ENCODE assay signal across 24 mouse cellular contexts in genomic region chr5:36942446-36942845, GRCm38 (mm10). TPM values are rescaled to one million over a fixed set of nuclear protein-coding genes. Genes with fewer than 3 reads are reported as not detected.
A peak's percentile ranks its signal among the peaks of the same experiment; 100 is the strongest.
DNase-seq lines count a peak whose midpoint lies in the region; ATAC-seq and TF ChIP-seq lines count a peak whose summit lies in the region.
"Had no signal": no experiment of that assay in that cellular context is flagged by ENCODE, and none has a peak within 500 bp of the region (broad histone marks: within the 10 kb centered on the region; RNA-seq: fewer than 3 reads in every experiment).

No protein-coding gene starts in this region.

- no peaks in the 10 kb centered on the region for H3K9me3 ChIP-seq in intestine, postnatal 0 days (ENCODE audit: control insufficient read depth)
- no peaks in the 10 kb centered on the region for H3K9me3 ChIP-seq in intestine, embryonic 16.5 days (ENCODE audit: control insufficient read depth, low read length)
- H3K9me3 ChIP-seq in midbrain, postnatal 0 days (ENCODE audit: low read length): no peaks in the 10 kb centered on the region
- no peaks in the 10 kb centered on the region for H3K9me3 ChIP-seq in midbrain, embryonic 11.5 days (ENCODE audit: control insufficient read depth, low read length)
- no peaks in the 10 kb centered on the region; the same call in 1 of the 2 replicates for H3K9me3 ChIP-seq in MEL (replicated peaks; ENCODE audit: insufficient read depth, low read length)
- H3K9me3 ChIP-seq: embryonic facial prominence, embryonic 12.5 days; forebrain, embryonic 15.5 days; intestine, embryonic 15.5 days; kidney, embryonic 15.5 days; limb, embryonic 13.5 days; midbrain, embryonic 10.5 days; neural tube, embryonic 12.5 days had no signal

- no peak overlapping the region for H3K9ac ChIP-seq in intestine, postnatal 0 days (ENCODE audit: low read depth, low read length)
- H3K9ac ChIP-seq in intestine, embryonic 16.5 days (ENCODE audit: low read depth, low read length): no peak overlapping the region
- no peak overlapping the region for H3K9ac ChIP-seq in midbrain, postnatal 0 days (replicated peaks; ENCODE audit: low read length, poor library complexity, severe bottlenecking)
- H3K9ac ChIP-seq in midbrain, embryonic 11.5 days (ENCODE audit: low read length): no peak overlapping the region
- H3K9ac ChIP-seq in MEL (ENCODE audit: control insufficient read depth, low read depth, low read length, poor library complexity, severe bottlenecking): no peak overlapping the region
- H3K9ac ChIP-seq: embryonic facial prominence, embryonic 12.5 days; forebrain, embryonic 15.5 days; hindbrain, embryonic 14.5 days; intestine, embryonic 15.5 days; kidney, embryonic 15.5 days; limb, embryonic 13.5 days; neural tube, embryonic 12.5 days had no signal

- no peak overlapping the region for H3K27ac ChIP-seq in intestine, postnatal 0 days (ENCODE audit: low read depth, low read length)
- no peak overlapping the region for H3K27ac ChIP-seq in intestine, embryonic 16.5 days (ENCODE audit: low read length)
- H3K27ac ChIP-seq in midbrain, postnatal 0 days (ENCODE audit: low read depth, low read length): no peak overlapping the region
- H3K27ac ChIP-seq in midbrain, embryonic 11.5 days (ENCODE audit: low read depth, low read length): no peak overlapping the region
- no peak overlapping the region for H3K27ac ChIP-seq in MEL (ENCODE audit: control insufficient read depth, low read depth, low read length)
- no peak overlapping the region for H3K27ac ChIP-seq in small intestine, adult 2 months (ENCODE audit: insufficient read depth, low read depth, low read length)
- H3K27ac ChIP-seq: embryonic facial prominence, embryonic 12.5 days; forebrain, embryonic 15.5 days; hindbrain, embryonic 14.5 days; intestine, embryonic 15.5 days; kidney, embryonic 15.5 days; limb, embryonic 13.5 days; midbrain, embryonic 10.5 days; neural tube, embryonic 12.5 days had no signal

- peak; percentile 29; the same call in 1 of the 2 replicates for TF ChIP-seq CTCF in intestine, postnatal 0 days (IDR thresholded peaks at IDR 0.05; ENCODE audit: low read depth)
- peak; percentile 42 for TF ChIP-seq CTCF in midbrain, postnatal 0 days (IDR thresholded peaks at IDR 0.05)
- TF ChIP-seq CTCF in MEL (IDR thresholded peaks at IDR 0.05 in 2 of 3, conservative IDR thresholded peaks at IDR 0.05 in 1 of 3; ENCODE audit: control insufficient read depth in 1 of 3, insufficient read depth in 1 of 3, low read depth in 2 of 3, low read length in 3 of 3, poor library complexity in 1 of 3, severe bottlenecking in 1 of 3): peak in 2 of 3 experiments; percentile 21 to 31; a peak in 4 of 6 replicates
- peak; percentile 38; the same call in 1 of the 2 replicates for TF ChIP-seq CTCF in small intestine, adult 2 months (IDR thresholded peaks at IDR 0.05; ENCODE audit: extremely low read depth, insufficient read length, insufficient replicate concordance, low read depth, low read length)

- H3K4me1 ChIP-seq in intestine, postnatal 0 days (replicated peaks; ENCODE audit: control insufficient read depth, insufficient read depth, low read length): no peaks in the 10 kb centered on the region
- H3K4me1 ChIP-seq in intestine, embryonic 16.5 days (ENCODE audit: control insufficient read depth, insufficient read depth, low read length): no peaks in the 10 kb centered on the region
- peaks cover 5% of the 10 kb centered on the region; the same call in 1 of the 2 replicates for H3K4me1 ChIP-seq in midbrain, postnatal 0 days (ENCODE audit: insufficient read depth, low read length)
- H3K4me1 ChIP-seq in midbrain, embryonic 11.5 days (ENCODE audit: control insufficient read depth, insufficient read depth, low read length): peaks cover 5% of the 10 kb centered on the region
- H3K4me1 ChIP-seq in MEL (ENCODE audit: control insufficient read depth in 1 of 2, insufficient read depth in 2 of 2, low read length in 2 of 2): no peaks in the 10 kb centered on the region
- no peaks in the 10 kb centered on the region for H3K4me1 ChIP-seq in small intestine, adult 2 months (ENCODE audit: control insufficient read depth, insufficient read depth, insufficient read length, low read length)
- H3K4me1 ChIP-seq: embryonic facial prominence, embryonic 12.5 days; intestine, embryonic 15.5 days; limb, embryonic 13.5 days had no signal

- no peak overlapping the region for H3K4me2 ChIP-seq in intestine, postnatal 0 days (replicated peaks; ENCODE audit: low read depth)
- no peak overlapping the region for H3K4me2 ChIP-seq in intestine, embryonic 16.5 days (ENCODE audit: low read depth, low read length)
- H3K4me2 ChIP-seq in midbrain, postnatal 0 days (ENCODE audit: low read depth, low read length, poor library complexity, severe bottlenecking): no peak overlapping the region
- no peak overlapping the region for H3K4me2 ChIP-seq in midbrain, embryonic 11.5 days
- H3K4me2 ChIP-seq: embryonic facial prominence, embryonic 12.5 days; forebrain, embryonic 15.5 days; heart, embryonic 11.5 days; hindbrain, embryonic 14.5 days; intestine, embryonic 15.5 days; kidney, embryonic 15.5 days; limb, embryonic 13.5 days; neural tube, embryonic 12.5 days had no signal

- no peak for TF ChIP-seq EP300 in MEL (IDR thresholded peaks at IDR 0.05; ENCODE audit: low read depth in 1 of 2, low read length in 2 of 2)

- 85% methylated on average over 2 of the region's 2 CpGs for WGBS in intestine, postnatal 0 days
- 84% methylated on average over 2 of the region's 2 CpGs for WGBS in intestine, embryonic 16.5 days
- WGBS in midbrain, postnatal 0 days: 87% methylated on average over 2 of the region's 2 CpGs
- WGBS in midbrain, embryonic 11.5 days: 83% methylated on average over 2 of the region's 2 CpGs
- WGBS in small intestine, adult 2 months: 85% methylated on average over 2 of the region's 2 CpGs

- no peak overlapping the region for H3K4me3 ChIP-seq in intestine, postnatal 0 days (ENCODE audit: low read depth, low read length)
- no peak overlapping the region for H3K4me3 ChIP-seq in intestine, embryonic 16.5 days (ENCODE audit: low read length)
- H3K4me3 ChIP-seq in midbrain, postnatal 0 days (ENCODE audit: low read depth, low read length): no peak overlapping the region
- no peak overlapping the region for H3K4me3 ChIP-seq in midbrain, embryonic 11.5 days (ENCODE audit: low read depth, low read length)
- H3K4me3 ChIP-seq in MEL (ENCODE audit: control insufficient read depth in 1 of 2, insufficient read depth in 1 of 2, low read depth in 2 of 2, low read length in 2 of 2): no peak overlapping the region
- H3K4me3 ChIP-seq in small intestine, adult 2 months (ENCODE audit: low read depth, low read length): no peak overlapping the region
- H3K4me3 ChIP-seq: embryonic facial prominence, embryonic 12.5 days; forebrain, embryonic 15.5 days; intestine, embryonic 15.5 days; kidney, embryonic 15.5 days; limb, embryonic 13.5 days; midbrain, embryonic 10.5 days; neural tube, embryonic 12.5 days had no signal

- no peak for DNase-seq in midbrain, postnatal 0 days (ENCODE audit: low spot score)
- no peak for DNase-seq in midbrain, embryonic 11.5 days (ENCODE audit: low spot score, missing footprints)
- no peak for DNase-seq in MEL (ENCODE audit: low read depth, low spot score)
- DNase-seq in embryo, embryonic 10 days (ENCODE audit: low spot score): no peak
- DNase-seq: adrenal gland, postnatal 36 days; cerebellum, adult 9-10 months; heart, postnatal 14 days; kidney, postnatal 4 days; lung, adult 2 months; lung, postnatal 4 days; right cerebral cortex, adult 18-20 months; spleen, adult 18-20 months had no signal

- TF ChIP-seq RAD21 in MEL (IDR thresholded peaks at IDR 0.05; ENCODE audit: low read depth, low read length): no peak

- TF ChIP-seq POLR2A in MEL (IDR thresholded peaks at IDR 0.05; ENCODE audit: control insufficient read depth in 1 of 2, insufficient read depth in 1 of 2, low read depth in 1 of 2, low read length in 2 of 2, poor library complexity in 1 of 2): no peak
- no peak for TF ChIP-seq POLR2A in small intestine, adult 2 months (IDR thresholded peaks at IDR 0.05; ENCODE audit: low read depth, low read length)

- no peaks in the 10 kb centered on the region for H3K27me3 ChIP-seq in intestine, postnatal 0 days (replicated peaks; ENCODE audit: control insufficient read depth, insufficient read depth, low read length)
- H3K27me3 ChIP-seq in intestine, embryonic 16.5 days (replicated peaks; ENCODE audit: control insufficient read depth, insufficient read depth, low read length): no peaks in the 10 kb centered on the region
- H3K27me3 ChIP-seq in midbrain, postnatal 0 days (ENCODE audit: insufficient read depth, low read length): no peaks in the 10 kb centered on the region
- no peaks in the 10 kb centered on the region for H3K27me3 ChIP-seq in midbrain, embryonic 11.5 days (ENCODE audit: control insufficient read depth, insufficient read depth, low read length)
- no peaks in the 10 kb centered on the region for H3K27me3 ChIP-seq in MEL (ENCODE audit: control insufficient read depth in 1 of 2, insufficient read depth in 2 of 2, low read length in 2 of 2)
- H3K27me3 ChIP-seq in small intestine, adult 2 months (ENCODE audit: control insufficient read depth, insufficient read depth, low read length): no peaks in the 10 kb centered on the region
- H3K27me3 ChIP-seq: embryonic facial prominence, embryonic 12.5 days; forebrain, embryonic 15.5 days; intestine, embryonic 15.5 days; kidney, embryonic 15.5 days; neural tube, embryonic 12.5 days had no signal

- H3K79me2 ChIP-seq in MEL (ENCODE audit: control insufficient read depth, insufficient read depth, low read length, poor library complexity): no peaks in the 10 kb centered on the region

- ATAC-seq in intestine, postnatal 0 days: no peak
- no peak for ATAC-seq in intestine, embryonic 16.5 days
- ATAC-seq in midbrain, postnatal 0 days (ENCODE audit: low FRiP score): no peak
- no peak for ATAC-seq in midbrain, embryonic 11.5 days (ENCODE audit: low FRiP score)
- ATAC-seq: forebrain, embryonic 15.5 days; intestine, embryonic 15.5 days had no signal

- no peaks in the 10 kb centered on the region for H3K36me3 ChIP-seq in intestine, postnatal 0 days (ENCODE audit: control insufficient read depth, insufficient read depth)
- H3K36me3 ChIP-seq in intestine, embryonic 16.5 days (ENCODE audit: control insufficient read depth, insufficient read depth, low read length): no peaks in the 10 kb centered on the region
- peaks cover 7% of the 10 kb centered on the region for H3K36me3 ChIP-seq in midbrain, postnatal 0 days (ENCODE audit: insufficient read depth, low read length)
- H3K36me3 ChIP-seq in midbrain, embryonic 11.5 days (ENCODE audit: control insufficient read depth, insufficient read depth, low read length): no peaks in the 10 kb centered on the region
- H3K36me3 ChIP-seq in MEL (ENCODE audit: control insufficient read depth in 1 of 2, insufficient read depth in 2 of 2, low read length in 2 of 2): no peaks in the 10 kb centered on the region
- no peaks in the 10 kb centered on the region for H3K36me3 ChIP-seq in small intestine, adult 2 months (ENCODE audit: control insufficient read depth, insufficient read depth, low read length)
- H3K36me3 ChIP-seq: embryonic facial prominence, embryonic 12.5 days; forebrain, embryonic 15.5 days; intestine, embryonic 15.5 days; kidney, embryonic 15.5 days; limb, embryonic 13.5 days; midbrain, embryonic 10.5 days; neural tube, embryonic 12.5 days had no signal

RNA-seq across cellular contexts. Expression of gene Wfs1, which starts 46.6 kb away (rescaled TPM):
- 12.8 and 15.6 TPM in 2 replicates for polyA plus RNA-seq in intestine, postnatal 0 days (2015; fragmentation: Nextera tagmentation; extraction: Ambion mirVana)
- polyA plus RNA-seq in intestine, embryonic 16.5 days (2015; fragmentation: Nextera tagmentation; extraction: Ambion mirVana): 15.9 and 18.0 TPM in 2 replicates
- total RNA-seq in midbrain, postnatal 0 days (2014; rRNA removed): 11.3 and 14.0 TPM in 2 replicates
- polyA plus RNA-seq in midbrain, postnatal 0 days (2015; fragmentation: Nextera tagmentation; extraction: Ambion mirVana): 11.9 and 12.8 TPM in 2 replicates
- 6.4 and 7.0 TPM in 2 replicates for polyA plus RNA-seq in midbrain, embryonic 11.5 days (2014; fragmentation: Nextera tagmentation; extraction: Ambion mirVana)
- not detected in 2 replicates for total RNA-seq in MEL (2012; rRNA removed)
- polyA plus RNA-seq in MEL (2012; ENCODE audit: insufficient read depth in 1 of 2, insufficient read length in 2 of 2, low read depth in 1 of 2, low replicate concordance in 2 of 2, missing spikeins in 1 of 2): not detected
- 16.7 and 23.5 TPM in 2 replicates for polyA plus RNA-seq in small intestine, adult 2 months (2012; rRNA removed)
